Mouse (Mus musculus): Measurements from ENCODE around the gene 9230112D13Rik.

The 9230112D13Rik gene

DNA sequence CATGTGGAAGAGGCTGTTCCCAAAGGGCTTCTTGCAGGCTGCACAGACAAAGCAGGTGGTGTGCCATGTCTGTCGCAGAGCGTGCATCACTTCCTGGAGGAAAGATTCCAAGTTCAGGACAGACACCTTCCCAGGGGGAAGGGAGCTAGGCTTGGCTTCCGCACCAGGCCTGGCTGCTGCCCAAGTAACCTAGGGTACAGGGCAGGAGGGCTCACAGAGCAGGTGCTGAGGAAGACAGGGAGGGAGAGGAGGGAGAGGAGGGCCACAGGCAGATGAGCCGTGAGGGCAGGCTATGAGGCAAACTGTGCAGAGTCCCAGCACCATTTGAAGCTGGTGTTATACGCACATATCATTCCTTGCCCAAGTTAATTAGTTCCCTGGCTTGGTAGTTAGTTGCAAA lies 19.3 kb upstream of the 9230112D13Rik start:
- in situ Hi-C loops (cut with MboI): no loop called here

GRCm38 (mm10) chr14:34540685-34541162 lies 18.1 kb upstream of the 9230112D13Rik start:
- in situ Hi-C loops (cut with MboI): no loop called here

- in situ Hi-C loops (cut with MboI): no loop called here
Measured at GRCm38 (mm10) chr14:34535883-34536282, 13.3 kb upstream of the 9230112D13Rik start.

DNA sequence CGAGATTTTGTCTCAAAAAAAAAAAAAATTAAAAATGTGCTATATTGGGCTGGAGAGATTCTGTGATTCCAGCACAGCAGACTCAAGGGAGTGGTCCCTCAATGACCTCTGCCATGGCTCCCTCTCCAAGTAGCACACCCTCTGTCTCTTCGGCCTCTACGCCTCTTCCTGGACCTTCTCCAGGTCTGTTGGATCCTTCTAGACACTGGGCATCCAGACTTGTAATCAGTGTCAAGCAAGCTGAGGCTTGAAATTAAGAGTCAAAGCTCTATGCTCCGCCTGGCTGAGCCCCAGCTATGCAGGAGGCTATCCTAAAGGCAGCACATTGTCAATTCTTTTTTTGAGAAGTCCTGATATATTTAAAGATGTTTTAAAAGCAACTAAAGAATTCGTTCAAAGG lies 10.9 kb upstream of the 9230112D13Rik start:
- in situ Hi-C loops (cut with MboI): no loop called here

- in situ Hi-C loops (cut with MboI): no loop called here
Measured at GRCm38 (mm10) chr14:34532536-34532935, 9.9 kb upstream of the 9230112D13Rik start.

DNA sequence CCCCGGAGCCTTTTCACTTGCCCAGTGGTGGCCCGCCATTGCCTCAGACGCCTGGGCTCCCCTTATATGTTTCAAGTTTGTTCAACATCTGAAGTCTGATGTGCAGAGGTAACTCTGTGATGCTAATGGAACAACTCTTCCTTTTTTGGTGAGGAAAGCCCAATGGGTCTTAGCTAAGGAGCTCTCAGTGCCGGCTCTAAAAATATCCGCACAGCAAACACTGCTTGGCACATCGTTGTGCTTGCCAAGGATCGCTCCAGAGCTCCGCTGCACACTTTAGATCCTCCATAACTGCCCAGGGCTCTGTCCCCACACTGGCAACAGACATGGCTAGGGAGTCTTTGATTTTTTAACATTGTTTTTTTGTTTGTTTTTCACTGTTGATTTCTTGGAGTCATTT lies 6.2 kb upstream of the 9230112D13Rik start:
- in situ Hi-C loops (cut with MboI): no loop called here

DNA sequence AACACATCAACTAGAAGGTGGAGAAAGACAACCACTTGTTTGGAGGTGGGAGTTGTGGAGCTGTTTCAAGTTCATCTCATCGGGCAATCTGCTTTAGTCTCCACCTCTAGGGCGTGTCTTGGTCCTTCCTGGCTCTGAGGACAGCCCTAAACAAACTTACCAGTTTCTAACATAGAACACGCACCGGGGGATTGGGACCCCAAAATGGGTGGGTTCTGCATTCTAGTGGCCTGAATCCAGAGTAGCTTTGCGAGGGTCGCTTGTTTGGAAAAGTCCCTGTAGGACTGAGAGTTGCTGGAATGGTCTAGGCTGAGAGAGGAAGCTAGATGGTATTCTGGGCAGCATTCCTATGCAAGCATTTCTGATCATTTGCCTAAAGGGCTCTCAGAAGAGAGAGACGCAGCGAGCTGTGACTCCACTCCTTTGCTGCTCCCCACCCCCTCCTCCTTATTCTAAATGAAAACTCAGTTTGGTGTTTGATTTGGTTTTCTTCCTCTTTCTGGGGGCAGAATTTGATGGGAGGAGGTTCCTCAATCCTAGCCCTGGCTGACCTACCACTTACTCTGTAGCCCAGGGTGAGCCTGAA lies 4.5 kb downstream of the 9230112D13Rik start:
- in situ Hi-C loops (cut with MboI): no loop called here

- in situ Hi-C loops (cut with MboI): no loop called here
Measured at GRCm38 (mm10) chr14:34516960-34517577, 5.5 kb downstream of the 9230112D13Rik start.

GRCm38 (mm10) chr14:34515860-34516259 lies 6.7 kb downstream of the 9230112D13Rik start:
- in situ Hi-C loops (cut with MboI): no loop called here

DNA sequence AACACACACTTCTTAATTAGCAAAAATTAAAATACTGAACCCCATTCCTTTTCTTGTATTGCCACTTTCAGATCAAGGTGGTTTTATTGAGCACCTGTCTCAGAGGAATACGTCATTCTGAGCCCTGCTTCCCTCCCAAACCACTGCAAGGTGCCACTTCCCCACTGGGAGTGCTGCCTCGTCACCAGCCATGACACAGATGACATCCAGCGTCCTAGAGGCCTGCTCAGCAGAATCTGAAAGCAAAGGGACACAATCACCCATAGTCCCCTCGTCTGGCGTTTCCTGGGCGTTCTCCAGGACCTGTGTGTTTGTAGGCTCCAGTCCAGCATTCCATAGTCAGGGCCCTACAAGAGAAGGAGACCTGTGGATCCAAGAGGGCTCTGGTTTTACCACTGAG lies 8.5 kb downstream of the 9230112D13Rik start:
- in situ Hi-C loops (cut with MboI): no loop called here

GRCm38 (mm10) chr14:34512602-34513001 lies 10.0 kb downstream of the 9230112D13Rik start:
- in situ Hi-C loops (cut with MboI): no loop called here

GRCm38 (mm10) chr14:34511901-34512300 lies 10.7 kb downstream of the 9230112D13Rik start:
- in situ Hi-C loops (cut with MboI): no loop called here

- in situ Hi-C loops (cut with MboI): no loop called here
Measured at GRCm38 (mm10) chr14:34508842-34509439, 13.7 kb downstream of the 9230112D13Rik start.

- in situ Hi-C loops (cut with MboI): no loop called here
Measured at GRCm38 (mm10) chr14:34508187-34508840, 14.3 kb downstream of the 9230112D13Rik start.

DNA sequence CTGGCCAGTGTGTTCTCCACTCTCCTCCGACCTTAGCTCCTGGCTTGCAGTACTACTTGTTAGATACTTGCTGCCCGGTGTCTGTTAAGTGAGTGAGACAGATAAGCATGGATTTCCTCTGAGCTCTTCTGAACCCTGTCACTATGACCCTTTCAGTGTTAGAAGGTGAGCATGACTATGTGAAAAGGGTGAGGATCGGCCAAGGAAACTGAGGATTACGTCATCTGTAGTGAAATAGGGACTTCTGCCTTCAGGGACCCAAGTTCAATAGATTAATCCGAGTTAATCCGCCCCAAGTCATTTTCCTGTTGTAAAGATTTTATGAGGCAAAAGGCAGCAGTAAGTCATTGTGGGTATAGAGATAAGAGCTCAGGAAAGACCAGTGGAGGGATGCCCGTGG lies 17.3 kb downstream of the 9230112D13Rik start:
- in situ Hi-C loops (cut with MboI): no loop called here

DNA sequence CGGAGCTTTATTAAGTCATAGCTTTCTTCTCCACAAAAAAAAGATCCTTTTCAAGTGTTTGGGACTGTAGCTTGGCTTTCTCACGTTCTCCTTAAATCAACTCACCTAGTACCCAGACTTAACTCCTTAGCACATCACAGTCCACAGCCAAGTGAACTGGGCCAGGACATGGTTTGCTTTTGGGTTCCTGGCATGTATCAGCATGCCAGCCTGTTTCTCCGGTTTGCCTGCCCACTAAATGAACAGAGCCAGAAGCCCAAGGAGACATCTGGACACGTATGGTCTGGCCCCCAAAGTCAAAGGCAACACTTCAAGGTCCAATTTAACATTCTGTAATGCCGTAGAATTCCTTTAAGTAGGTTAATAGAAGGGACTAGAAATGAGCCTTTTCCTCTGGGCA lies 18.2 kb downstream of the 9230112D13Rik start:
- in situ Hi-C loops (cut with MboI): no loop called here

GRCm38 (mm10) chr14:34503759-34504158 lies 18.8 kb downstream of the 9230112D13Rik start:
- in situ Hi-C loops (cut with MboI): no loop called here

DNA sequence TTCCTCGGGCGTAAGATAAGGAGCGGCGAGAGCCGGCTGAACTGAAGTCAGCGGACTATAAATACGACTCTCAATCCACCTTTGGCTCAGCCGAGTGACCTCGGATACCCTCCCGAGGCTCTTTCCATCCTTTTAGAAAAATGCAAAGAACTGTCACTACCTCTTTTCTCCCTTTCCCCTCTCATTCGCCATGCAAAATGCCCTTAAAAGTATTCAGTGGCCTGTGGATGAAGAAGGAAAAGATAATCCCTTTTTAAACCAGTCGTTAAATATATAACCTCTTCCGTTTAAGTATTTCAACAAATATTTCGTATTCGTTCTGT lies 19.3 kb downstream of the 9230112D13Rik start, which contains the start of gene Bmpr1a:
Gene Bmpr1a, minus strand, starts transcription at position 17 of the 323 bp plus-strand sequence.
- in situ Hi-C loops (cut with MboI): no loop called here

DNA sequence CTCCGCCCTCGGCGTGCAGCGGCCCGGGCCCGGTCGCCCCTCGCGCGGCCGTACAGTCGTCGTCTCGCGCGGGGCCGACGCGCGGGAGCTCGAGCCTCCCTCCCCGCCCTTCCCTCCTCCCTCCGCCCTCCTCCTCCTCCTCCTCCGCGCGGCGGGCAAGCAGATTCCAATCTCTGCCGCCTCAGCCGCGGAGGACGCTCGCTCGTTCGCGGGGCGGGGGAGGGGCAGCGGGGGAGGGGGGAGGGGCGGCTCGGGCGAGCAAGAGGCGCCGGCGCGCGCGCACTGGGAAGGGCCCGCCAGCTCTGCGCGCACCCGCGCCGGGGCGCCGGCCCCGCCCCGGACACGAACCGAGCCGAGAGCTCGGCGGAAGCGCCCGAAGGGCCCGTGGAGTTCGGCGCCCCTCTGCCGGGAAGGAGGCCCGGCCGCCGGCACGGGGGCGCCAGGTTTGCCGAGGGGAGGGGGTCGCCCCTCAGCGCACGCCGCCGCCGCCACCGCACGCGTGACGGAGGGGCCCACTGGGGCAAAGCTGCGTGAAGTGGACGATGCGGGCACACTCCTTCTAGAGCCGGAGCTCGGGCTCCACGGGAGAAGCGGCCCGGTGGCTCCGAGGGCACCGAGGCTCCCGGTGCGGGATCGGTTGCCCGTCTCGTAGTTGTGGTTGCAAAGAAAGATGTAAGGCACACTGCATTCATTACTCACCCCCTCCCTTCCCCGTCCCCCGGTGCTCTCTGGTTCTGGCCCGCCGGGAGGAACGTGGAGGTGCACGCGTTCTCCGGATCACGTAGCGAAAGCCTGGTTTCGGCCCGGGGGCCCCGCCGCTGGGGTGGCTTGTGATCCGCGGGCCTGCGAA lies 19.9 kb downstream of the 9230112D13Rik start:
- in situ Hi-C loops (cut with MboI): no loop called here

- in situ Hi-C loops (cut with MboI): no loop called here
Measured at GRCm38 (mm10) chr14:34501804-34502474, 20.7 kb downstream of the 9230112D13Rik start.

- in situ Hi-C loops (cut with MboI): no loop called here
Measured at GRCm38 (mm10) chr14:34501447-34501803, 21.2 kb downstream of the 9230112D13Rik start.
